Mouse (Mus musculus): ENCODE results near the gene Ppm1g.

GRCm38 (mm10) chr5:31201042-31201741, 19.3 kb downstream of the Ppm1g start:
- TF ChIP-seq CTCF (IDR thresholded peaks at IDR 0.05; ENCODE audit: low read depth) (no peak), EP300 (IDR thresholded peaks at IDR 0.05; ENCODE audit: low read depth) (no peak)

All from liver, postnatal 0 days (tissue).